Mouse (Mus musculus) retina, embryonic 14.5 days (tissue): Measurements from ENCODE around the gene Mtrex.

Experiments
- DNase-seq: peaks from one replicate; pipeline ENCODE4 v3.0.0-alpha.2; 2015; ENCODE audit warnings: low spot score

Mtrex gene

DNA sequence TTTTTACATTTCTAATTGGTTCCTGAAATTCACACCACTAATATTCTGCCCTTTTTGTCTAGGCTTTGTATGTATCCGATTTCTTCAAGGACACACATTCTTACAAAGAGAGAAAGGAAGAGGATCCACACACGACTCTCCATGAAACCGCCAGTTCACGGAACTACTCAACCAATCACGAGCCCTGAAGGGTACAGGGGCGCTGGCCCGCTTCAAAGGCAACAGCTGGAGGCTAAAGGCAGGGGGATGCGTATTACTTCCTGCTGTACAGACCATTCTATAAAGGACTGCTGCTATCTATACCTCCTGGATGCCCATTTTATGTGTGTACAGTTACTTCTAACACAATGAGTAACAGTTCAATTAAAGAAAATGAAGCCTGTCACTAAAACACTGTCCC, 59.8 kb downstream of the Mtrex start:
- DNase-seq: no peak

DNA sequence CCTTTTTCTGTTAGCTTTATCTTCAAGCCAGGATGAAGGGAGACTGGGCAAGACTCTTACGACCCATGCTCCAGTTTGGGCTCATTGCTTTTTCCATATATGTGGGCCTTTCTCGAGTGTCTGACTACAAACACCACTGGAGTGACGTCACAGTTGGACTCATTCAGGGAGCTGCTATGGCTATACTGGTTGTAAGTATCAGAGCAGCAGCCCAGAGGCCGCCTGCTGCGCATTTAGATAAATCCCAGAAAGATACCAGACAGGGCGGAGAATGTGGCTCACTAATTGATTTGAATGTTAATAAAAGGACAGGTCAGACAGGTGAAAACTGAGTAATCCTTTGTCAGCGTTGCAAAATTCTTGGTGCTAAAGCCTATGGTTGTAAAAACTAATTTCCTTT, 60.4 kb downstream of the Mtrex start:
- no peak for DNase-seq

DNA sequence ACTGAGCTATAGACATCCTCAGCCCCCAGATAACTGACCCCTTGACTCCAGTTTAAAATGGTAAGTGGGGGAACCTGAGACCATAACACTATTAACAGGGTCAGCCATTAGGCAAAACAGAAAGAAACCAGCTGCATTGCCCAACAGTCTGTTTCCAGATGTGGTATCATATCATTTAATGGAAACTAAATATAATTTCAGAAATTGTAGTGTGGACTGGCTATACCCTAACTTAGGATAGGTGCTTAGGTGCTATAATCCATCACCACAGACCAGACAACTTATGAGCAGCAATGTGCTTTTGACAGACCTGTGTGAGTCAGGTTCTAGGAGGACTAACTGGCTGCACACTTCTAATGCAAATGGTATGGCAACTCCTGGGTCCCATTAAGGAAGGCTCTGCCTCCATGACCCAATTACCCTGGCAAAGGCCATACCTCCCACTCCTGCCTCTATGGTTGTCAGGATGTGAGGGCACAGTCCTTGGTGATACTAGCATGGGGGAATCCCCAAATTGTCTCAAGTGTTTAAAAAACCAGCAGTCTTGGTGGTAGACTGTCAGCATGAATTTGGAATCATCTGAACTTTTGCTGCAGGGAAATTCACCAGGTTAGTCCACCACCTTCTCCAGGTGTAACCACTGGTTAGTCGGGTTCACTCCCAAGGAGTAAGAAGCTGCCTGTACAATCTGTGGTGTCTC, 64.1 kb downstream of the Mtrex start:
- no peak for DNase-seq

DNA sequence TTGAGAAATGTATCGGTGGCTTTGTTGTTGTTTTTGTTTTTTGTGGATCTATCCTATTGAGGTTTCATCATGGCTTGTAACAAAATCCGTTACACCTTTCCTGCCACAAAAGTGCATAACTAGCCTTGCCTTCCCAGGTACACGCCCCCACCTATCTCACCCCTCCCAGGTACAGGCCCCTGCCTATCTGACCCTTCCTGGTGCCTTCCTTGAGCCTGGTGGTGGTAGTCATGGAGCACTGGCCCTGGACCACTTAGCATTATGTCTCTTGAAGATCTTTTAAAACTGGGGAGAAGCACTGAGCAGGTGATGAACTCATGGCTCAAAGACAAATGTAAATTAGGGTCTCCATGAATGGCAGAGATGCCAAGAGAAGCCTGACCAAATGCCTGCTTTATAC, 64.9 kb downstream of the Mtrex start:
- no peak for DNase-seq

DNA sequence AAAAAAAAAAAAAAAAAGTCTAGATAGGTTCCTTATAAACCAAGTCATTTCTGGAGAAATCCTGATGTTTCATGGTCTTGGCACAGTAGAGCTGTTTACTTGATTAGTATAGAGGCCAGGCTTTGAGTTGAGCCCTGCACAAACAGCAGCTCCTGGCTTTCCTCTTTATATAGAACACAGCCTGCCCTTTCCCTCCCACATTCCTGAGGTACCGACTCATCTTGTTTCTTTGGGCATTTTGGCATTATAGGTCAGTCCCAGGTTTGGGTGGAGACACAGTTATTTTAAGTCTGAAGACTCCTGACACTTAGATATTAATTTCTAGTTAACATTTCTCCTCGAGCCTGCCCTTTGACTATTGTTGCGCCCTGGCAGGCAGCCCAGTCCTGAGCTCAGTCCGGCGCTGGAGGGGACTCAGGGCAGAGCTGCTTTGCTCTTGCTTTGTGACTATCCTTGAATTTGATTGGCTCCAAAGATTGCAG, 65.3 kb downstream of the Mtrex start:
- DNase-seq: no peak

DNA sequence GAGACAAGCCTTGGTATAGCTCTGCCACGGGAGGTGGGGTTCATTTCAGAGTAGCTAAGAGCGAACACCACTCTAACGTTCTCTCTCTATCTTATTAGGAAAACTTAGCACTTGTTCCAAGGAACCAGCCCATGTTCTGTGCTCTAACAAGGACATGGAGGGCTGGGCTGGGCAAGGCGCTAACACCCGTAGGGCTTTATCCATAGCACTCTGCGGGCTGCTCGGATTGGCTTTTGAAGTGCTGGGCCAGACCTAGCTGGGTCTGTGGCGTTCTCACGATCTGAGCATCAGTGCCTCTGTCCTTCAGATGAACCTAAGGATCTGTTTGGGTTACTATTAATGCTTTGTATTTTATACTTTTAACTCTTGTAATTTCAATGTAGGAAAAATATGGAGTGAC, 66.3 kb downstream of the Mtrex start:
- DNase-seq: no peak

DNA sequence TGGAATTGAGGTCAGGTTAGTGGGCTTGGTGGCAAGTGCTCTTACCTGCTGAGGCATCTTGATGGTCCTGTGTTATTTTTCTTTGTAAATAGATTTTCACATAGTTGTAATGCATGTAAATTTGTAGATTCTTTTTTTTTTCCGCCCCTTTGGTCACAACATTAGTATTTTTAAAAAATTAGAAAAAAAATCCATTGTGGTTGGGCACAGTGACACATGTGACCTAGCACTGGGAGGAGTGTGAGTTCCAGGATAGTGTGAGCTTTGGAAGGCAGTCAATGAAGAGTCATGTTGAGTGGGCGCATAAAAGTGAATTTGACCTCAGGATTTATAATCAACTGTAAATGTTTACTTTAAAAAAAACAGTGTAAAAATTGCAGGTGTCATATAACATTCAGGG, 66.8 kb downstream of the Mtrex start:
- no peak for DNase-seq

DNA sequence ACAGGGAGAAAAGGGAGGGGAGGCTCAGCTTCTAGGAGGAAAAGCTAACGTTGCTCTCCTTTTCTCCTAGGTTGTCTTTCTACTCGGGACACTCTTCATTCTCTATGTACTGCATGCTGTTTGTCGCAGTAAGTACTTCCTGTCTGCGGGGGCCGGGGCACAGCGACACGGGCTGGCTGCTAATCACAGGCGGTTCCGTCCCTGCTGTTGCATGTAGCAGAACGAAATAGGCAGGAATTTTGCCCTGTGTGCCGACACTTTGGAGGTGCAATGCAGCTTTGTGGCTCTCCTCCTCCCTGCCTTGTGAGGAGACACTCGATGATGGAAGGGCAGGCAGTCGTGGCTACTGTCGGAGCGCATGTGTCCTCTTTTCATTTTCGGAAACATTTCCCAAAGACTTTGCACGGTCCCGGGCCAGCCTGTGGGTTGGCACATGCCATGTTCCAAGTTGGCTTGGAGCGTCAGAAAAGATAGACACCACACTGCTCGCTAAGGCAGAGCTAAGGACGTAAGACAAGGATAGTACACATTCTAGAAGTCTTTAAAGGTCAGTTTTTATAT, 67.5 kb downstream of the Mtrex start:
- no peak for DNase-seq

DNA sequence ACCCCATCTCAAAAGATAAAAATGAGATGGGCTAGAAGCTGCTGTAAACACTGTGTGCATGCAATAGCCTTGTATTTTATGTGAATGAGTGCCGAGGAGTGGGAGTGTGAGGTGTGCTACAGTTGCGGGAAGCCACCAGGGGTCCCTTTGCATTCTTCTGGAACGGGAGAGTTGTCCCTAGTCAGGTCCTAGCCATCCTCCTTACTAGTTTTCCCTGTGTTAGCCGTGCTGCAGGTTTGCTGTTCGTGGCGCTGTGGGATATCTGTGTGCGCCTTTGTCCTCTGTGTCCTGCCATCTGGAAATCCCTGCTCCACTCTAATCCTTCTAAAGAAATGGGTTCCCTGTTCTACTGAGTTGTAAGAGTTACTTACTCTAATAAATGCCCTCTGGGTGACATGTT, 69.3 kb downstream of the Mtrex start:
- no peak for DNase-seq

DNA sequence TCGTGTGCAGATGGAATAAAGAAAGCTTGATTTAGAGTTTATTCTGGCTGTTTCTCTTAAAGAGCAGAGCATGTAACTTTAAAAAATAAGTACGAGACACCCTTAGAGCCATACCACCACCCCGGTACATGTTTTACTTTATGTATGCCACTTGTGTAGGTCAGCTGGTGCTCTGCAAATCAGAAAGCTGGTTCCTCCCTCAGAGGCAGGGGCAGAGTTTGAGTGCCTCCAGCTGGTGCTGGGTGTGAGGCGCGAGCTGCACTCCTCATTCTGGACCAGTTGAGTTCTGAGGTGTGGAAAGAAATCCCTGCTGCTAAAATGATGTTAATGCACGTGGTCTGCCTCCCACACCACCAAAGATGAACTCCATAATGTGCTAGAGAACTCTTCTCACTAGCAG, 72.8 kb downstream of the Mtrex start:
- peak; percentile 30 for DNase-seq

DNA sequence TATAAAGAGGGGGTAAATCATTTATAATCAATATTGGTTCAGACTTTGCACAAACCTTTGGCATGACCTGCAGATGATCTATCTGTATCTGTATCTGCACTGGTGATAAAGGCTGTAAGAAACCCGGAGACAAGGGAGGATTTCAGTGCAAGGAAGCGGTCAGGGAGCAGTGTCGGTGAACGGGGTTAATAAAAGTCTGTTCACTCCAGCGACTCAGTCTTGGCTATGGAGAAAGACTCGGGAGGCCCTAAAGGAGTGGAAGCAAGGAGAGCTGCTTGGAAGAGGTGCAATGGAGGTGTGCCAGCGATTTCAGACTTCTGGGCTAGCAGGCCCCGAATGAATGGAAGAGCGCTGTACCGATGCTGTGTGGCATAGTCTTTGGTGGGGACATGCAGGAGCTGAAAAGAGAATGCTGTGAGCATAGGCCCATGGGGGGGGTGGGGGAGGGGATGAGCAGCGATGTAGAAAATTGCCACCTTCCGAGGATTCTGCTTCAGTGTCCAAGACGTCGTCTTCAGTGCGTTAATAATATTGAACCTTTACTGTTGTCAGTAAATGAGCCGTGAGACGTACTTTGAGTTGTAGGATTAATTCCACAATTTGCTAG, 73.4 kb downstream of the Mtrex start:
- peak; percentile 34 for DNase-seq

DNA sequence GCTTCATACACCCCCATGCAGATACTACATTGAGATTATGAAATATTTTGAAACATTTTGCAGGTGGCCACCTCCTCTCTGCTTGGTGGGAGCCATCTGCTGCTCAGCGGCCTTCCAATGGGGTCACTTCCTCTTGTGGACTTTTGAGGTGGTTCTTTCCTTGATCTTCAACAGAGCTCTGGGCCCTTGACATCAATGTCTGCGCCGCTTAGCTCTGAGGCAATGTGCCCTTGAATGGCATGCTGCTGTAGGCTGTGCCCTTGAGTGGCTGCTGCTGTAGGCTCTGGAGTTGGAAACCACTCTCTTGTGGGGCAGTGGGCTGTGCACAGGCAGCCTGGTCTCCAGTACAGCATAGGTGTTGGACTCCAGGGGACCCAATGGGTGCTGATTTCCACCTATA, 81.3 kb downstream of the Mtrex start:
- DNase-seq: no peak

DNA sequence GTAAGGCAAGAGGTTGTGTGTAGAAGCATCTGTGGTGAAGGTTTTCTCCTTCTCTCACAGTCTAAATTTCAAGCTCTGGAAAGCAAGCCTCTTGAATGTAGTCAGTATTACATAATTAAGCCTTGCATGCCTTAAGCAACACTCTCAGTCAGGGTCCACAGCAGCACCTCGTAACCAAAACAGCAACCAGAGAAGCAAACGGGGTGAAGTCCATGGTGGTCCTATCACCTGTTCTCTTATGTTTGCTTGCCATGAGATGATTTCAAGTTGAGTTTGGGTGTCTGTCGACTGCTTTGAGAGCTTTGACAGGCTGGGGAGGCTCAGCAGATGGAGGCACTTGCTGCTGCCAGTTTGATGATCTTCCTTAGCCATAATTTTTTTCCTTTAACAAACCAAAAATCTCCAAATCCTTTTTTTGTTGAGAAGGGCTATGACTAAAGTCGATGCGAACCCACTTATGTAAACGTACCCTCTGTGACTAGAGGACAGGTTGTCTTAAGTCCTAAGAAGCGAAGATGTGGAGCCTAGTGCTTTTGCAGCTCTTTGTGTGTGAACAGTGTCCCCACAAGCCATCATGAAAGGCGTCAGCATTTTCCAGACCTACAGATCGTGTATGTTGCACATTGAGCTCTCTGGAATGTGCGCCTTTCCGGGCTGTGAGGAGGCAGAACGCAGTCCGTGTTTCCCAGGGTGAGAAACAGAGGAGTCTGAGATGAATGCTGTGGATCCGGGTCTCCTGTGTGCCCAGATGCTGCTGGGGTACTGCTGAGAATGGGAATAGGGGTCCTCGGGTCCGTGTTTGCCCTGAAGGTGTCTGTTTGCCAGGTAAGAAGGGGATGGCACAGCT, 86.7 kb downstream of the Mtrex start:
- DNase-seq: no peak

DNA sequence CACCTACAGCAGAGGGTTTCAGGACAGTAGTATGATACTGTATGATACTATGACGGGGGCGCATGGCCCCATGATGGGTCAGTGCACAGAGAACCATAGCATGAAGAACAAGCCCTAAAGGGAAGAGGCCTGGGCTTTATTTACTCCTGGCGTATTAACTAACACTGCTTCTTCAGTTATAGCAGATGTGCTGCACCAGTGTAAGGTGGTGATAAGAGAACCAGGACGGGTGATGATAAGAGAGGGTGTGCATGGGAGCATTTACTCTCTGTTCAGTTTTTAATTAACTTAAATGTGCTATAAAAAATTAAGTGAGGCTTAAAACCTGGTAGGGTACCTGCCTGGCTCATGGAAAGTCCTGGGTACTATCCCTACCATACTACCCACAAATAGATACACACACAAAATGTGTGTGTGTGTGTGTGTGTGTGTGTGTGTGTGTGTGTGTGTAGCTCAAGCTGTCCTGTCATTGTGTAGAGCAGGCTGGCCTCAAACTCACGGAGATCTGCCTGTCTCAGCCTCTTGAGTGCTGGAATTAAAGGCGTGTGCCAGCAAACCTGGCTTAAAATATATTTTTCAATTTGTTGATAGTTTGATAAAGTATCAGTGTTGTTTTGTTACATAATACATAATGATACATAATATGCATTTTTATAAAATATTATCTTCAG, 88.5 kb downstream of the Mtrex start:
- DNase-seq: no peak

DNA sequence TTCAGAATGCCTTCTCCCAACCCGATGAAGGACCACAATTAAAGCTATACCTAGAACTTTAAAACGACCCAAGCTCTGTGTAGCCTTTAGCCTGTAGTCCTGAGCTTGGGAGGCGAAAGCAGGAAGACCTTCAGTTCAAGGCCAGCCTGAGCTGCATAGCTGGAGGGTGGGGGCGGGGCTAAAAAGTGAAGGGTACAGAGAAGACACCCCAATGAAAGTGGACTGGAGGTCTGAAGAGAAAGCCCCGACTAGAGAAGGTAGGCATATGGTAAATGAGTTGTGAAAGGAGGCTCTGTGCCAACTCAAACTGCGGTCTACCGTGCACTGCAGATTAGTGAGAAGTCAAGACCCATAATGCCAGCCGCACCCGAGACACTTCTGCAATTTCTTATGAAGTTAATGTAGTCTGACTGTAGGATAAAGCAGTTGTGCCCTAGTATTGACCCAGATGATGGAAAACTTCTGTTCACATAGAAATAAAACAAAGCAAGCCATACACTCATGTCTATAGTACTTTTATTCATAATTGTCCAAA, 89.5 kb downstream of the Mtrex start:
- no peak for DNase-seq

DNA sequence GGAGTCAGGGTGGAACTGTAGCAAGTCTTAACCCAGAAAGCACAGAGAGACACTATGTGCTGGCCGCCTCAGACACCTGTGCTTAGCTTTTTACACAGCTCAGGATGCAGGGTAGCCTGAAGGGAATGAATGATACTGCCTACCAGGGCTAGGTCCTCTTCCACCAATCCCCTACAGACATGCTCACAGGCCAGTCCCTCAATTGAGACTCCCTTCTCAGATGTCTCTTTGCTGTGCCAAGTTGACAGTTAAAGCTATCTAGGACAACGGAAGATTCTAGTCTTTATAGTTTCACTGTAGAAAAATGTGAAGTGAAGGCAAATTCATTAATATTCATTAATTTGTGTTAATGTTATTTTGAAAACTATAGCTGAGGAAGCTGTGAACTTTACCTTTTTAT, 90.2 kb downstream of the Mtrex start:
- no peak for DNase-seq

DNA sequence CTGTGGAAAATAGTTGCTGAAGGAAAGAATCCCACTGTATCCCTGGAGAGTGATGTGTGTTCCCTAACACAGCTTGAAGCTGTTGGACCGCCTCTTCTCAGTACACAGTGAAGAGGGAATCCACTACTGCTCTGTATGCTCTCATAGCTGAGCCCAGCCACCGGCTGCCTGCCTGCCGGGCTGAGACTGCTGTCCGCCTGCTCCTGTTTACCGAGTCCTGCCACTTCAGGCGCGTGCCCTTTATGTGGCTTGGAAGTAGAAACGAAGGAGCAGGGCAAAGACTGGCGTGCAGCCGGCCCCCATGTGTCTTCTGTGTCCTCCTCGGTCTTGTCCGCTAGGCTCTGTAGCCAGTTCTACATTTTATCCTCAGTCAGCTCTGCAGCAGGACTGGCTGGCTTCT, 92.1 kb downstream of the Mtrex start:
- no peak for DNase-seq

DNA sequence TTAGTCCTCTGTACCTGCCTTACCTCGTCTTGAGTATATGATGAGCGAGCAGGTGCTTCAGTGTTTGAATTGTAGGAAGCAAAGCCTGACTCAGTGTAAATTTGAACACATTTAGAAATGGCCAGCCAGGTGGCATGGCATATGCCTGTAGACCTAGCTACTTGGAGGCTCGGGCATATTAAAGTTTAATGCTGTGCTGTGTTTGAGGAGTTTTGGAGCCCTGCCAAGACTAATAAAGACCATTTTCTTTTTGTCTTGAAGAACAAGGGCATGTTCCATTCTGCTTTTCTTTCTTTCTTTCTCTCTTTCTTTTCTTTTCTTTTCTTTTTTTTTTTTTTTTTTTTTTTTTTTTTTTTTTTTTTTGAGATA, 93.3 kb downstream of the Mtrex start:
- no peak for DNase-seq

DNA sequence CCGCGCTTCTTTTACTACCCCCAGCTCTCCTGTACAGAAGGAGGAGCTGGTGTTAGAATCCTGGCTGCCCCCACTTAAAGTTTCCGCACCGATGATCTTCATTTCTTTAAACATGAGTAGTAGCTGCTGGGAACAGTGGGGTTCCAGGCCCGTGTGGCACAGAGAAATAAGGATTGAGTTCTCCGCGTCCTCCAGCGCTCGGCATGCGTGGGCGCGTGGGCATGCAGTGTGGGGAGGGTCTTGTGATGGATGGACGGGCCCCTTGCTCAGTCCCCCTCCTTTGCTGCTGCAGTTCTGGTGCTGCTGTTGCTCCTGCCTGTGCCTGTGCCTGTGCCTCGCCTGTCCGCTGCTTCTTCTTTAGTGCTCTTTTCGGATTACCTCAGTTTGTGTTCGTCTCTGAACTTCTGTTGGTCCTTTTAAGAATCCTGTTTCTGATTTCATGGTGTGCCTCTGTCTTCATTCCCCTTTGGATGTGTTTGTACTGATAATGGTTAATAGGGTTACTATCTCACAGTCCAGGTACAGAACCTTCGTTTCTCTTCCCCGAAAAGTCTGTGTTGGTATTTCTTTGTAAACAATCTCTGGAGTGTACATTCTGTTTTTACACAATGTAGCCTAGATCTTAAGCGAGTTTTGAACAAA, 93.8 kb downstream of the Mtrex start:
- DNase-seq: peak; percentile 54

DNA sequence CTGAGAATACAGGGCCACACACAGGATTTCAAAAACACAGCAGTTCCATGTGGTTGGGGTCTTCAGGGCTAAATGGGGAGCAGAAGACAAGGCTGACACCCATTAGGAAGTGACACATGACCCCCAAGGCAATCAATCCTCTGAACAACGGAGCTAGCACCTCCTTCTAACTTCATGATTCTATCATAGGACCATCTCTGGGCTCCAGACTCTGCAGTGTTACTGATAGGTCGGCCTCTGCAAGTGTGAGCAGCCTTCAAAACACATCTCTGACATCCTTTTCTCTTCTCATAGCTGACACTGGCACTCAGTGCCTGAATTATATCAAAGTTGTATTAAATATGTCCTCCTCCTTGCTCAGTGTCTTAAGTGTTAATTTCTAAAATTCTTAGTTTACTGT, 94.6 kb downstream of the Mtrex start:
- no peak for DNase-seq

DNA sequence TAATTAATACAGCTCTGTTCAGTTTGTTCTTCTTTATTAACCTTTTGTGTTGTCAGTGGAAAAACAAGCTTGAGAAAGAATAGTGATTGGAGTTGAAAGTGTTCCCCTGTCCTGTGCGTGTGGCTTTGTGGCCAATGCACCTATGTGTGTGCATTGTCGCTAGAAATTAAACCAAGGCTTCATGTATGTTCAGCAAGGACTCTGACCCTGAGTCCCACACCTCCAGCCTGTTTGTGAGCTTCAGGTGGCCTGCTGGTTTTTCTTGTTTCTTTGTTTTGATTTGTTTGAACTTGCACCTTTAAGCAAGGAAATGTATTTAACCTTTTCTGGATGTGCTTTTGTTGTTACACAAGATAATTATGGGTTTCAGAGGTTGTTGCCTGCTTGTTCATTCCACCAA, 97.6 kb downstream of the Mtrex start:
- no peak for DNase-seq

DNA sequence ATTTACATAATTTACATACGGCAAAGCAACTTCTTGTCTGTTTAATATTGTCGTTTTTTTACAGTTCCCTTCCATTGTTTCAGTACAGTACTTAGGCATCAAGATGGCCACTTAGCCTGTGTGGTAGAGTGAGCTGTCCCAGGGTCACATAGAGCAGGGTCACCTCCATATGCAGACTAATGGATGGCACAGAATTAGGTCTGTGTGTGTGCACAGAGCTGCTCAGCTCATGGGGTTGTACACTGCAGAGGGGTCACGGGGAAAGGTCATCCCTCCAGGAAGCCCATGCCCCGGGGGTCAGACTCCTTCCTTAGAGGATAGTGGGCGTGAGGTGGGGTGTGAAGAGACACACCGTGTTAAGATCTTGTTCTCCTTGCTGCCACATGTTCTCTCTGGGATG, 101.7 kb downstream of the Mtrex start:
- DNase-seq: no peak
